Mouse (Mus musculus): Measurements from ENCODE around the gene Krt33b. TPM values are rescaled to one million over a fixed set of nuclear protein-coding genes. Genes with fewer than 3 reads are reported as not detected.
A peak's percentile ranks its signal among the peaks of the same experiment; 100 is the strongest.

The Krt33b gene
- total RNA-seq, 2 experiments from 2014 or later = not detected

DNA sequence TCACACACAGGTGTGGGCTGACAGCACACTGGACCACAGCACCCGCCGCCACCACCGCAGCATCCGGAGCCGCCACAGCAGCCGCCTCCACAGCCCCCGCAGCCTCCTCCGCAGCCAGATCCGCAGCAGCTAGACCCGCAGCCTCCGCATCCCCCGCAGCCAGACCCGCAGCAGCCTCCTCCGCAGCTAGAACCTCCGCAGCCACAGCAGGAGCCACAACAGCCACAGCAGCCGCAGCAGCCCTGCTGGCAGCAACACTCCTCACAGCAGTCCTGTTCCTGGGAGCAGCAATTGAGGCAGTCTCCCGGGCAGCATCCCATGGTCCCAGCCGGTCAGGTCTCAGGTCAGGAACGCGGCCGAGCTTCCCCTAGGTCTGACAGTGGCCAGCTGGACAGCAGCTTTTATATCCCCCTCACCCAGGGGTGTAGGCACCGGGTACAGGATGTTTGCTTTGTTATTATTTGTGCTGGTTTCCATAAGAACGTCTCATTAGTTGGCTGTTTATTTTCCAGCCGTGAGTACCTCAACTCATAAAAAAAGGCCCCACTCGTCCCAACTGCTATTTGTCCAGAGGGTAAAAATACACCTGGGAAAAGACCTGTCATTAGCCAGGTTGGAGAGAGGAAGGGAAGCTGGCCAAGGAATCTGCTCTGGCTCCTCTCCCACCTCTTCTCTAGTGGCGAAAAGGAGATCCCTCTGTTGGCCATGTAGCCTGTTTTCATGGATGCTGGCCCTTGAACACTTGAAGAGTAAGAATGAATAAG is 35.9 kb downstream of the Krt33b start, which contains the start of gene Krtap17-1:
Krtap17-1 (minus strand) TSS at position 375 of the 764 bp plus-strand sequence.
- no peak for DNase-seq

DNA sequence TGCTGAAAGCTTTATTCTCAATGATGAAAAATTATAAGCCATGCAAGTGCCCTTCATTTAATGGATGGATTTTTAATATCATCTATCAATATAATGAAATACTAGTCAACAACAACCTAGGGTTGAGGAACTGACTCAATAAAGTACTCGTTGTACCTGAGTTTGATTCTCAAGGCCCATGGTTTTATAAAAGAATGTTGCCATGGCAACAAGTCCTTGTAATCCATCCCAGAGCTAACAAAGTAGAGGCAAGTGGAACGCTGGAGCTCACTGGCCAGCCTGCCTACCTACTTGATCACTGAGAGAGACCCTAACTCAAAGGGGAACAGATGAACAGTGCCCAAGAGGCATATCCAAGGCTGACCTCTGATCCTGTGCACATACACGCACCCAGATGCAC is 39.1 kb downstream of the Krt33b start:
- no peak for DNase-seq

DNA sequence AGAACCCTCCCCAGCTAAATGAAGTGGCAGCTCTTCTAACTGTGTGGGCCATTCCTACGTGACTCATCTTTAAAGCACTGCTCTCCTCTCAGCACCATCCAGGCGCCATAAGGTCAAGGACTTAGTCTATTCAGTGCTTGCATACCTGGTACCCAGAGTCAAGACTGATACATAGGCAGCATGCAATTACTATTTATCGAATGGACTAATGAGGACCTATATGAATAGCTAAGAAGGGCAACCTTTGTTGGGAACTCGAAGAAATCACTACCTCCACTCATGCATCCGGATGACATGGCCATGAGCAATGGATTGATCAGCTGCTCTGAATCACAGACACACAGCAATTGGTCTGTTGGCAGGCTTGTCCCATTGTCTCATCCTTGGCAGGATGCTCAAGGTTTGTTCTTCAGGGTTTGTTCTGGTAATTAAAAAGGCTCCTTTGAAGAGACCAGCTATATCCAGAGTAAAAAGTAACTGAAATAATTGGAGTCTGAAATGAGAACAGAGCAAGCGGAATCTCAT is 39.7 kb downstream of the Krt33b start:
- no peak for DNase-seq

DNA sequence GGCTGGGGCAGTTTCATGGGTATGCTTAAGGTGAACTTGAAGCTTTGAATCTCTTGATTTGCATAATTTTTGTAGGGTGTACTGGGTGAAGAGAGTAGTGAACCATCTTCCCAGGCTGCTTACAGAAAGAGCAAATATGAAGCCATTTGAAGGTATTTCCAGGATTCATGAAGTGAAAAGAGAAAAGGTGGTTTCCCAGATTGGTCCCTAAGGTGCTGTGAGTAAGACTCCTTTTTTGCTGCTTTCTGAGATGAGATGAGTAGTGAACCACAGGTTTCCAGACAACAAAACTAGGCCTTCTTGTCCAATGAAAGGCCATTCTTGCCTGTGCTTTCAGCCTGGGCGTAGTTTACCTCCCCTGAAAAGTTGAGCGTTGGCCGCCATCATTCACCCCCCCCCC is 41.1 kb downstream of the Krt33b start:
- no peak for DNase-seq

DNA sequence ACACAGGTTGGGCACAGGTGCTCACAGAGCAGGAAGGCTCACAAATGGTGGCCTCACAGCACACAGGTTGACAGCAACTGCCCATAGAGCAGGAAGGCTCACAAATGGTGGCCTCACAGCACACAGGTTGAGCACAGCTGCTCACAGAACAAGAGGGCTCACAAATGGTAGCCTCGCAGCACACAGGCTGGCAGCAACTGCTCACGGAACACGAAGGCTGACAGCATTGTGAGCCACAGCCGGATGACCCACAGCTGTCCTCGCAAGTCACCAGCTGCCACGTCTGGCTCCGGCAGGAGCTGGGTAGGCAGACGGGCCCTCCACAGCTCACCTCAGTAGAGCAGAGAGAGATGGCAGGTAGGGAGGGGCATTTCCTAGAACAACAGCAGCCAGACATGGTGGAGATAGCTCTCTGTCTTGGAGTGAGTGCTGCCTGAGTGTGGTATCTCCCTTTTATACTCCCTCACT is 43.5 kb downstream of the Krt33b start, which contains the start of gene Krtap16-1:
Krtap16-1 (minus strand) TSS at position 418 of the 468 bp plus-strand sequence.
- DNase-seq = no peak

DNA sequence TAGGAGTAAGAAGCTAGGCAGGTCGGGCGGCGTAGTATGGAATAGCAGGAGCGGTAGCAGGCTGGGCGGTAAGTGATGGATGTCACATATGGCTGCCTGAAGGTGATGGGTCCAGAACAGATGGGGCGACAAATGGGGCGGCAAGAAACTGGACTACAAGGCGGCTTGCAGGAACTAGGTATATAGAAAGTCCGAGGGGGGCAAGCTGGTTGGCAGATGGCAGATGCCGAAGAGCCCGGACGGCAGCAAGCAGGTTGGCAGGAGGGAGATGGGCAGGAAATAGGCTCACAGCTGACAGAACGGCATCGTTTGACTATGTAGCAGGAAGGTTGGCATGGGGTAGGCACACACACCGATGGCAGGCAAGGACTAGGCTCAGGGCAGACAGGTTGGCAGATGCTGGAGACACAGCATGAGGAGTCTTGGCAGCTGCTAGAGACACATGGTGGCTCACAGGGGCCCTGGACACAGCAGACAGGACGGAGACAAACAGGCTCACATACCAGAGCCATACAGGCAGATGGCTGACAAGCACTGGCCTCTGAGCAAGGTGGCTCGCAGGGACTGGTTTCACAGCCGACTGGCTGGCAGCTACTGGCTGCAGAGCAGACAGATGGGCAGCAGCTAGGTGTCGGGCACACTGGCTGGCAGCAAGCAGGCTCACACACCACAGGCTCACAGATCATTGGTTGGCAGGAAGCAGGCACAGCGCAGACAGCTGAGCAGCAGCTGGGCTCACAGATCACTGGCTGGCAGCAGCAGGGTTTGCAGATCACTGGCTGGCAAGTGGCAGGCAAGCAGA is 44.2 kb downstream of the Krt33b start:
- peak in 1 of 2 experiments; percentile 22 for DNase-seq

DNA sequence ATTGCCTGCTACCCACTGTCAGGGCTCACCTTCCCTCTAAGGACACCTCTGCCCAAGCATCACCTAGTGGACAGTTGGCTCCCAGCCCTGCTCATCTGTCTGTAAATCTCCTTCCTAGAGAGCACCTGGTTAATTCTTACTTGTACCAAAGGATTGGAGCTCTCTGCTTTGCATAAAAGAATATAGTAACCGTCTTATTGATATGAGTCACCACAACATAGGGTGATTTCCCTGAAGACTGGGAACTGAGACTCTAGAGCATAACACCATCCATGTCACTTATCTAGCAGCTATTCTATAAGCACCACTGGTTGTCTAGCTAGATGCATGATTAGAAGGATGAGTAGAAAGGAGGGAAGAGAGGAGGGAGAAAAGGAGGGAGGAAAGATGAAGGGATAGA is 46.2 kb downstream of the Krt33b start:
- no peak for DNase-seq

DNA sequence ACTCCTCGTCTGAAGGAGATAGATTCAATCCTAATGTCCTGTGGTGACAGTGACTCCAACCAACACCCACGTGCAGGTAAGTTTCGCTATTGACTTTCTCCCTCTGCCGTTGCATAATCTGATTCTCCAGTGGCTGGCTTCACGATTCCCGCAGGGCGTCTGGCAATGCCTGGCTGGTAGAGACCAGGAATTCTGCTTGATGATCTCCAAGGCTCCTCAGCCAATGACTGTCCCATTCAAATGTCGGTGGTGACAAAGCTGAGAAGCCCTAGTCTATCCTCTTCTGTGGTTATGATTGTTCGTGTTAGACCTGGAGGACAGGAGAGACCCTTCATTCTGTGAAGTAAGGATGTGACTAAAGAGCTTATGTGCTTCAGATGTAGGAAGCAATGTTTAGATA is 46.9 kb downstream of the Krt33b start:
- DNase-seq = no peak

DNA sequence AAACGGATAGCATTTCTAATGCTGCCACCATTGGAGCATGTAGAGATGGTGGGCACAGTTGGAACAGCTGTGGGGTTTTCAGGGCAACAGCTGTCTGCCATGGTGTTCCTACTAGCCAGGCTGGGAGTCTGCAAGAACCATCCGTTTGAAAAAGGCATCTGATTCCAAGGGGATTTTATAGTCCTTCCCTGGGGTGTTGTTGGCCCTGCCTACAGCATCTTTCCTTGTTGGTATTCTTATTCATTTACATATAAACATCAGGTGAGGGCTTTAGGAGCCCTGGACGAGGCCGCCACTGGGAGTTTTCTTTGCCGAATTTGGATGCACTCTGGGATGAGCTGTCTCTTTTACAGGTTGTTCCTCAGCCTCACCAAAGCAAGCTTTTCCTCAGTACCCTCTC is 50.7 kb downstream of the Krt33b start, which contains the start of gene Krtap29-1:
Krtap29-1 (minus strand) TSS at position 101 of the 400 bp plus-strand sequence.
- DNase-seq = no peak

Other genes starting within 250 kb of the Krt33b start
- gene Krtap4-8, start 249.2 kb downstream of the Krt33b start, total RNA-seq (2021) = not detected
- gene Krtap4-9, start 244.7 kb downstream of the Krt33b start, total RNA-seq (2021) = not detected
- not detected for gene Gm11596, start 236.4 kb downstream of the Krt33b start, total RNA-seq (2021)
- not detected for gene Gm11569, start 230.9 kb downstream of the Krt33b start, total RNA-seq (2021)
- gene Gm11554, start 225.4 kb downstream of the Krt33b start, total RNA-seq (2021) = not detected
- not detected for gene Krtap4-13, start 220.0 kb downstream of the Krt33b start, total RNA-seq (2021)
- not detected for gene Gm11564, start 214.2 kb downstream of the Krt33b start, total RNA-seq (2021)
- gene 2300003K06Rik, start 191.8 kb downstream of the Krt33b start, total RNA-seq (2021) = not detected
- not detected for gene Krtap4-16, start 178.3 kb downstream of the Krt33b start, total RNA-seq (2021)
- not detected for gene Gm11568, start 172.0 kb downstream of the Krt33b start, total RNA-seq (2021)
- not detected for gene Gm11559, start 165.4 kb downstream of the Krt33b start, total RNA-seq (2021)
- not detected for gene Krtap9-1, start 156.5 kb downstream of the Krt33b start, total RNA-seq (2021)
- not detected for gene Gm11567, start 150.7 kb downstream of the Krt33b start, total RNA-seq (2021)
- gene Krtap31-1, start 121.9 kb downstream of the Krt33b start, total RNA-seq (2021) = not detected
- gene Gm11565, start 115.1 kb downstream of the Krt33b start, total RNA-seq (2021) = not detected
- not detected for gene Krtap31-2, start 93.6 kb downstream of the Krt33b start, total RNA-seq (2021)
- not detected for gene Krtap9-5, start 81.4 kb downstream of the Krt33b start, total RNA-seq (2021)
- not detected for gene Krtap29-1, start 50.8 kb downstream of the Krt33b start, total RNA-seq (2021)
- not detected for gene Krtap16-1, start 43.3 kb downstream of the Krt33b start, total RNA-seq (2021)
- gene Krtap17-1, start 35.9 kb downstream of the Krt33b start, total RNA-seq (2021) = not detected
- gene Krt33a, start 13.7 kb downstream of the Krt33b start, total RNA-seq (2021) = not detected
- gene Krt34, start 11.7 kb upstream of the Krt33b start, total RNA-seq (2021) = not detected
- not detected for gene Krt31, start 20.7 kb upstream of the Krt33b start, total RNA-seq (2021)
- not detected for gene Krt32, start 58.4 kb upstream of the Krt33b start, total RNA-seq (2021)
- not detected for gene Krt35, start 66.4 kb upstream of the Krt33b start, total RNA-seq (2021)
- not detected for gene Krt36, start 75.8 kb upstream of the Krt33b start, total RNA-seq (2021)
- gene Krt13, start 91.7 kb upstream of the Krt33b start, total RNA-seq (2021) = not detected
- 1 to 10 TPM in 1 of 2 experiments, not detected in 1; 1.4 TPM for gene Krt15, start 106.1 kb upstream of the Krt33b start, total RNA-seq (2021)
- gene Krt19, start 118.8 kb upstream of the Krt33b start, total RNA-seq (2021) = 1 to 10 TPM; 4.0 to 9.1 TPM
- not detected for gene Krt9, start 163.4 kb upstream of the Krt33b start, total RNA-seq (2021)
- not detected for gene Krt14, start 177.7 kb upstream of the Krt33b start, total RNA-seq (2021)
- not detected for gene Krt16, start 219.0 kb upstream of the Krt33b start, total RNA-seq (2021)
- gene Krt17, start 231.2 kb upstream of the Krt33b start, total RNA-seq (2021) = under 1 TPM in 1 of 2 experiments, not detected in 1; 0.31 TPM
- gene Krt42, start 240.0 kb upstream of the Krt33b start, total RNA-seq (2021) = not detected

Measured in heart, adult 18-20 months (tissue).